Mouse (Mus musculus): Measurements from ENCODE around the gene Dhtkd1. TPM values are rescaled to one million over a fixed set of nuclear protein-coding genes. Genes with fewer than 3 reads are reported as not detected.
"Not testable (repeated sequence)": the region's sequence is repeated elsewhere in the genome, so short reads cannot be mapped to it uniquely, and the experiment has no call there.

Dhtkd1 gene
- polyA plus RNA-seq (2011; ENCODE audit: insufficient read length, low read depth, missing spikeins), result 3.0 and 3.3 TPM in 2 replicates

- TF ChIP-seq POLR2A (IDR thresholded peaks at IDR 0.05; ENCODE audit: low read depth, low read length) (peak; percentile 24; the same call in 1 of the 2 replicates), CTCF (IDR thresholded peaks at IDR 0.05; ENCODE audit: borderline replicate concordance, insufficient read depth, low read length) (no peak)
- no peak within 1 kb of the TSS for H3K27ac ChIP-seq (ENCODE audit: insufficient read depth, low read length)
- H3K4me3 ChIP-seq (ENCODE audit: insufficient read depth, low read length), result peak within 1 kb of the TSS; percentile 89
- no peaks in the 10 kb centered on the region for H3K4me1 ChIP-seq (ENCODE audit: control insufficient read depth, insufficient read depth, low read length)
These were observed at the start of gene Dhtkd1 for GRCm38 (mm10) chr2:5942416-5943032. TSS of gene Dhtkd1 (minus strand) at chr2:5942792.

GRCm38 (mm10) chr2:5977532-5977931 is 34.9 kb upstream of the Dhtkd1 start:
- no peaks in the 10 kb centered on the region for H3K4me1 ChIP-seq (ENCODE audit: control insufficient read depth, insufficient read depth, low read length)
- H3K27ac ChIP-seq (ENCODE audit: insufficient read depth, low read length), result no peak overlapping the region
- H3K4me3 ChIP-seq (ENCODE audit: insufficient read depth, low read length), result no peak overlapping the region
- TF ChIP-seq CTCF (IDR thresholded peaks at IDR 0.05; ENCODE audit: borderline replicate concordance, insufficient read depth, low read length) (no peak), POLR2A (IDR thresholded peaks at IDR 0.05; ENCODE audit: low read depth, low read length) (no peak)

GRCm38 (mm10) chr2:5970629-5971028 is 28.0 kb upstream of the Dhtkd1 start:
- not testable (repeated sequence) for H3K27ac ChIP-seq (ENCODE audit: insufficient read depth, low read length); H3K4me1 ChIP-seq (ENCODE audit: control insufficient read depth, insufficient read depth, low read length); H3K4me3 ChIP-seq (ENCODE audit: insufficient read depth, low read length)

GRCm38 (mm10) chr2:5965972-5966371 is 23.4 kb upstream of the Dhtkd1 start:
- Histone ChIP-seq H3K27ac (ENCODE audit: insufficient read depth, low read length) (no peak overlapping the region), H3K4me3 (ENCODE audit: insufficient read depth, low read length) (no peak overlapping the region), H3K4me1 (ENCODE audit: control insufficient read depth, insufficient read depth, low read length) (no peaks in the 10 kb centered on the region)
- TF ChIP-seq CTCF (IDR thresholded peaks at IDR 0.05; ENCODE audit: borderline replicate concordance, insufficient read depth, low read length) (no peak), POLR2A (IDR thresholded peaks at IDR 0.05; ENCODE audit: low read depth, low read length) (no peak)

DNA sequence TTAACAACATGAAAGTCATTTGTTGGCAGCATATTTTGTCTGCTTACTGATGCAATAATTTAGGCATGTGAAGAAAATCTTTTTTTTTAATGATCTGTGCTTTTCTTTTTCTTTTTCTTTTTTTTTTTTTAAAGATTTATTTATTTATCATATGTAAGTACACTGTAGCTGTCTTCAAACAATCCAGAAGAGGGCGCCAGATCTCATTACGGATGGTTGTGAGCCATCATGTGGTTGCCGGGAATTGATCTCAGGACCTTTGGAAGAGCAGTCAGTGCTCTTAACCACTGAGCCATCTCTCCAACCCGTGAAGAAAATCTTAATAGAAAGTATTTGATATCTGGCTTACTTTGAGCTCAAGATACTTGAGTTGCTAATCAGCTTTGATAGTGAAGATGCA is 21.1 kb upstream of the Dhtkd1 start:
- H3K27ac ChIP-seq (ENCODE audit: insufficient read depth, low read length); H3K4me3 ChIP-seq (ENCODE audit: insufficient read depth, low read length); H3K4me1 ChIP-seq (ENCODE audit: control insufficient read depth, insufficient read depth, low read length): not testable (repeated sequence)

DNA sequence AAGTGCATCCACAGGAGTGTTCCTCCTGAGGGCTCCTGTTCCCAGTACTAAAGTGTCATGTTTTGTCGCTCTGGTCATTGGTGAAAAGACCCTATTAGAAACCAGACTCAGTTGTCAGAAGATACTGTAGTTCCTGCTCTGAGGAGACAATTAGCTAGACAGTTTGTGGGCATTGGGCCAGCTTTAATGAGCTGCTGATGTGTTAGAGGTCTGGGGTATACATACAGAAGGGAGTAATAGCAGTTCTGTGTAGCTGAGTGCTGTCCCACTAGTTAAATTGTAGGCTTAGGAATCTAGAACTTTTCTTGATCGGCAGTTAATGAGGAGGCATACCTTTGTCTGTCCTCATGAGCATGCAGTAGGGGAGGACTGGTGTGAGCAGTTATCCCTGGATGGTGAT is 19.7 kb upstream of the Dhtkd1 start:
- no peak overlapping the region for H3K4me3 ChIP-seq (ENCODE audit: insufficient read depth, low read length)
- H3K27ac ChIP-seq (ENCODE audit: insufficient read depth, low read length), result no peak overlapping the region
- no peak for TF ChIP-seq POLR2A (IDR thresholded peaks at IDR 0.05; ENCODE audit: low read depth, low read length)
- H3K4me1 ChIP-seq (ENCODE audit: control insufficient read depth, insufficient read depth, low read length), result no peaks in the 10 kb centered on the region

GRCm38 (mm10) chr2:5957705-5958104 is 15.1 kb upstream of the Dhtkd1 start:
- TF ChIP-seq POLR2A (IDR thresholded peaks at IDR 0.05; ENCODE audit: low read depth, low read length) (no peak), CTCF (IDR thresholded peaks at IDR 0.05; ENCODE audit: borderline replicate concordance, insufficient read depth, low read length) (no peak)

GRCm38 (mm10) chr2:5951621-5952211 is 9.1 kb upstream of the Dhtkd1 start:
- Histone ChIP-seq H3K4me1 (ENCODE audit: control insufficient read depth, insufficient read depth, low read length) (peaks cover 4% of the 10 kb centered on the region; the same call in 1 of the 2 replicates), H3K4me3 (ENCODE audit: insufficient read depth, low read length) (peak overlapping the region; percentile 97), H3K27ac (ENCODE audit: insufficient read depth, low read length) (peak overlapping the region; percentile 70)
- TF ChIP-seq CTCF (IDR thresholded peaks at IDR 0.05; ENCODE audit: borderline replicate concordance, insufficient read depth, low read length) (no peak), POLR2A (IDR thresholded peaks at IDR 0.05; ENCODE audit: low read depth, low read length) (no peak; the same call in 1 of the 2 replicates)

More at GRCm38 (mm10) chr2:5957705-5958104, 15.1 kb upstream of the Dhtkd1 start:
- Histone ChIP-seq H3K4me1 (ENCODE audit: control insufficient read depth, insufficient read depth, low read length) (peaks cover 4% of the 10 kb centered on the region; the same call in 1 of the 2 replicates), H3K4me3 (ENCODE audit: insufficient read depth, low read length) (no peak overlapping the region), H3K27ac (ENCODE audit: insufficient read depth, low read length) (no peak overlapping the region)

- peaks cover 4% of the 10 kb centered on the region; the same call in 1 of the 2 replicates for H3K4me1 ChIP-seq (ENCODE audit: control insufficient read depth, insufficient read depth, low read length)
- TF ChIP-seq POLR2A (IDR thresholded peaks at IDR 0.05; ENCODE audit: low read depth, low read length) (peak; percentile 91), CTCF (IDR thresholded peaks at IDR 0.05; ENCODE audit: borderline replicate concordance, insufficient read depth, low read length) (no peak)
- peak within 1 kb of the TSS; percentile 84 for H3K27ac ChIP-seq (ENCODE audit: insufficient read depth, low read length)
- peak within 1 kb of the TSS; percentile 97 for H3K4me3 ChIP-seq (ENCODE audit: insufficient read depth, low read length)
These were observed 8.4 kb upstream of the Dhtkd1 start, which contains the start of gene Upf2 for GRCm38 (mm10) chr2:5950766-5951595. TSS of gene Upf2 (plus strand) at chr2:5951469.

DNA sequence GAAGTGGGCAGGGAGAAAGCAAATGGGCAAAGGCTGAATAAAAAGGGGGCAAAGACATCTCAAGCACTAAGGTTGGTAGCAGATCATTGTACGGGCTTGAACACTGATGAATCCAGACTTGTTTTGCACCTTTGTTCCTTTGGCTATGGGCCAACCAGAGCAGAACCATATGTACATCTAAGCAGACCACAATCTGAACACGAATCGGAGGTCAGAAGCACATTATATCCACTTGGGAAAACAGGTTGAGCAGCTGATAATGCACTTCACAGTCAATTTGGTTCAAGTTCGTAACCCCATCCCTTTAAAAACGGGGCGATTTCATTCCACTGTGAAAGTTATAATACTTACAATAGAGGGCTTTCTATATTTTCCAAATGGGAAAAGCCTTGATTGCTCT is 7.7 kb upstream of the Dhtkd1 start:
- H3K4me1 ChIP-seq (ENCODE audit: control insufficient read depth, insufficient read depth, low read length), result peaks cover 4% of the 10 kb centered on the region; the same call in 1 of the 2 replicates
- TF ChIP-seq POLR2A (IDR thresholded peaks at IDR 0.05; ENCODE audit: low read depth, low read length) (no peak), CTCF (IDR thresholded peaks at IDR 0.05; ENCODE audit: borderline replicate concordance, insufficient read depth, low read length) (no peak)
- peak overlapping the region; percentile 81 for H3K4me3 ChIP-seq (ENCODE audit: insufficient read depth, low read length)
- peak overlapping the region; percentile 70; the same call in 1 of the 2 replicates for H3K27ac ChIP-seq (ENCODE audit: insufficient read depth, low read length)

GRCm38 (mm10) chr2:5949821-5950220 is 7.2 kb upstream of the Dhtkd1 start:
- H3K4me1 ChIP-seq (ENCODE audit: control insufficient read depth, insufficient read depth, low read length); H3K27ac ChIP-seq (ENCODE audit: insufficient read depth, low read length): not testable (repeated sequence)
- peak overlapping the region; percentile 81 for H3K4me3 ChIP-seq (ENCODE audit: insufficient read depth, low read length)
